Mouse (Mus musculus): Measurements from ENCODE around the gene Taar6.

DNA sequence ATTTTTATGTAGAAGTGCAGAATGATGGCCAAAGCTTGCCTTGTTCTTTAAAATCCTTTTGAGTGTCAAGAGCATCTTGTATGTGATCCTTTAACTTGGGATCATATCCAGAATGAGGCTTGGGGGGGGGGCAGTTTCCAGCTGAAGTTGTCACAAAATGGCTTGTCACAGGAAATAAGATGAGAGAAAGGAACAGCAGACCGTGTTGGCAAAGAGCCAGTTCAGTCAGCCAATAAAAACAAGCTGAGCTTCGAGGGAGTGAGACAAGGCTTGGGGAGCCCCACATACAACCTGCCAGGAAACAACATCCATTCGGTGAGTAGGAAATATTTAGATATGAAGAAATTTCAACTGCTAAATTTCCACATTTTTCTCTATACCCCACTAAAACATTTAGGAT lies 22.0 kb downstream of the Taar6 start:
- TF ChIP-seq CTCF (IDR thresholded peaks at IDR 0.05) (no peak), EP300 (IDR thresholded peaks at IDR 0.05) (no peak)
